Mouse (Mus musculus) embryonic facial prominence, embryonic 15.5 days (tissue): ENCODE results near the gene Bgn. TPM values are rescaled to one million over a fixed set of nuclear protein-coding genes. Genes with fewer than 3 reads are reported as not detected.

Source experiments
- ATAC-seq: fragments of 200-750 bp; cut with Nextera tagmentation; 2 replicates; pipeline ENCODE4 v1.8.0; 2017; ENCODE audit warnings: low read depth, moderate TSS enrichment; ENCODE audit not compliant: insufficient number of reproducible peaks, low FRiP score, low TSS enrichment
- H3K27ac ChIP-seq: fragments of 300-500 bp; sonication (generic); replicated peaks from 2 replicates; pipeline ENCODE4 v1.5.1; 2015; ENCODE audit warnings: mild to moderate bottlenecking, inconsistent platforms
- H3K27me3 ChIP-seq: fragments of 300-500 bp; sonication (generic); 2 replicates; pipeline ENCODE4 v1.6.1; 2015; ENCODE audit warnings: inconsistent platforms
- H3K36me3 ChIP-seq: fragments of 300-500 bp; sonication (generic); 2 replicates; pipeline ENCODE4 v1.6.1; 2015; ENCODE audit warnings: mild to moderate bottlenecking, inconsistent platforms
- H3K4me1 ChIP-seq: fragments of 300-500 bp; sonication (generic); 2 replicates; pipeline ENCODE4 v1.6.1; 2015; ENCODE audit warnings: inconsistent platforms
- H3K4me2 ChIP-seq: fragments of 300-500 bp; sonication (generic); replicated peaks from 2 replicates; pipeline ENCODE4 v1.6.1; 2015; ENCODE audit warnings: mild to moderate bottlenecking, inconsistent platforms
- H3K4me3 ChIP-seq: fragments of 300-500 bp; sonication (generic); replicated peaks from 2 replicates; pipeline ENCODE4 v1.5.1; 2015; ENCODE audit warnings: mild to moderate bottlenecking, inconsistent platforms
- H3K9ac ChIP-seq: fragments of 300-500 bp; sonication (generic); 2 replicates; pipeline ENCODE4 v1.6.1; 2015; ENCODE audit warnings: inconsistent platforms
- H3K9me3 ChIP-seq: fragments of 300-500 bp; sonication (generic); replicated peaks from 2 replicates; pipeline ENCODE4 v1.6.1; 2016; ENCODE audit warnings: inconsistent platforms
- WGBS: fragments of 180-500 bp; shearing (Covaris S2); methylation state at CpG from one replicate; pipeline ENCODE4 v1.1.7; 2015; 5-methylcytosine and 5-hydroxymethylcytosine counted together
- polyA plus RNA-seq: library from polyadenylated mRNA; unstranded; fragments of >200 nt; fragmentation: Nextera tagmentation; extraction: Ambion mirVana; gene quantifications from 2 replicates; pipeline ENCODE4 v1.2.1, GENCODE M21; 2015

The Bgn gene
- polyA plus RNA-seq, result 302 and 313 TPM in 2 replicates

- Histone ChIP-seq H3K36me3 (no peaks in the 10 kb centered on the region), H3K9me3 (no peaks in the 10 kb centered on the region), H3K27me3 (peaks cover 6% of the 10 kb centered on the region; the same call in 1 of the 2 replicates), H3K4me3 (peak within 1 kb of the TSS; percentile 43), H3K4me1 (peaks cover 25% of the 10 kb centered on the region), H3K4me2 (peak within 1 kb of the TSS; percentile 51), H3K27ac (peak within 1 kb of the TSS; percentile 85), H3K9ac (peak within 1 kb of the TSS; percentile 28; the same call in 1 of the 2 replicates)
- ATAC-seq, result peak; percentile 69; the same call in 1 of the 2 replicates
- WGBS, result 21% methylated on average over 13 of the region's 14 CpGs
Observed at GRCm38 (mm10) chrX:73483484-73483810, at the start of gene Bgn. Gene Bgn (plus strand): TSS chrX:73483602.

DNA sequence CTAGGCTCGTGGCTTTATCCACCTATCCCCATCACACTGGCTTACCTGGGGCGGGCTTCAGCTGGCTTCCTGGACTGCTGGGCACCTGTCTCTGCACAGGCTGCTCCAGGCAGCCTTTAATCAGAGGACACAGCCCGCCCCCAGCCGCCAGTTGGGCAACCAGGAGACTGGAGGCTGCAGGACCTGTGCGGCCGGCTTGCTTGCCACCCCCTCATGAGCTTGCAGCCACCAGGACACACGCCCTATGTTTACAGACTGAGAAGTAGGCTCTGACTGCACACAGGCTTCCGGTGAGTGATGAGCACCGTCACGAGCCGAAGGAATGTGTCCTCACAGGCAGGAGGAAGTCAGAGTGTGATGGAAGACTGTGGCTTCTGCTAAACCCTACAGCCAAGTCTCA, 48.1 kb upstream of the Bgn start, which contains the start of gene Trex2:
Gene Trex2 (minus strand): TSS at position 93 of the 400 bp plus-strand sequence.
- Histone ChIP-seq H3K4me2 (no peak within 1 kb of the TSS), H3K27ac (no peak within 1 kb of the TSS), H3K4me3 (no peak within 1 kb of the TSS), H3K27me3 (no peaks in the 10 kb centered on the region), H3K9ac (no peak within 1 kb of the TSS), H3K9me3 (no peaks in the 10 kb centered on the region), H3K36me3 (no peaks in the 10 kb centered on the region), H3K4me1 (no peaks in the 10 kb centered on the region)
- 72% methylated on average over 11 of the region's 11 CpGs for whole genome bisulfite sequencing
- no peak for ATAC-seq

GRCm38 (mm10) chrX:73441428-73441827, 42.0 kb upstream of the Bgn start:
- no peak for ATAC-seq
- Histone ChIP-seq H3K27me3 (no peaks in the 10 kb centered on the region), H3K4me2 (no peak overlapping the region), H3K36me3 (no peaks in the 10 kb centered on the region), H3K4me3 (no peak overlapping the region), H3K9ac (no peak overlapping the region), H3K4me1 (no peaks in the 10 kb centered on the region), H3K27ac (no peak overlapping the region), H3K9me3 (no peaks in the 10 kb centered on the region)
- 62% methylated on average over 2 of the region's 2 CpGs for WGBS

DNA sequence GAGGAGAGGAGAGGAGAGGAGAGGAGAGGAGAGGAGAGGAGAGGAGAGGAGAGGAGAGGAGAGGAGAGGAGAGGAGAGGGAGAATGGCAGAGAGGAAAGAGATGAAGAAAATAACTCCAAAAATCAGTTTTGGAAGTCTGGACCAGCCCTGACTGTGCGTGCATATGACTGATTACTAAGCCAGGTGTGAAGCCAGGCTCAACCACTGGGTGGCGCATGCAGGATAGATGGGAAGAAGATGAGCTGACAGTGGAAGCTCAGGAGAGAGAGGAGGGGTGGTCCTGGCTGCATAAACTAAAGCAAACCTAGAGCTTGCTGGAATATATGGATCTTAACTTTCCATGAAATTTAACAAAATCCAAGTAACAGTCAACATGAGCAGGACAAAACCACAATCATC, 31.5 kb upstream of the Bgn start:
- Histone ChIP-seq H3K36me3 (no peaks in the 10 kb centered on the region), H3K4me2 (no peak overlapping the region), H3K4me1 (no peaks in the 10 kb centered on the region), H3K9me3 (no peaks in the 10 kb centered on the region), H3K27ac (no peak overlapping the region), H3K4me3 (no peak overlapping the region), H3K27me3 (no peaks in the 10 kb centered on the region), H3K9ac (no peak overlapping the region)
- no peak for ATAC-seq
- 19% methylated on average over 2 of the region's 2 CpGs for WGBS

DNA sequence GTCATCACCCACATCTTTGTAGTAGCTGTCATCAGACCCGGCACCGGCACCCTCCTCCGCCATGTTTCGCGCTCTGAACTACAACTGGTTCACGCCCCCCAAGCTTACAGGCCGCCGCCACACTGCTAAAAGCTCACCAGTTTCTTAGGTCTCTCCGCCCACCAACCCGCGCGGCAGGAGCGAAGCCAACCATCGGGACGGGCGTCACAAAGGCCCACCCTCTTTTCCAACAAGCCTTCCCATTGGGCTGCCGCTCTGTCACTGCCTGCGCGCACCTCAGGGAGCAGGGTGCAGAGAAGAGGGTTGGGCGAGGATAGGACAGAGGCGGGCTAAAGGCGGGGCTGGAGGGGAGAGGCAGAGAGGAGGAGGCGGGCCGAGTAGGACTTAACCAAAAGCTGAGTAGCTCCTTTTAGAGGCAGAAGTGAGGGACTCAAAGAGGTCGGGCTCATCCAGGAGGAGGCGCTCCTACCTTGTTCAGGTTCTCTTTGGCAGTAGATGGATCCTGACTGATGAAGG, 24.5 kb upstream of the Bgn start, which contains the start of gene Haus7:
Gene Haus7 (minus strand): TSS at position 168 of the 516 bp plus-strand sequence.
- Histone ChIP-seq H3K4me3 (peak within 1 kb of the TSS; percentile 53), H3K9ac (peak within 1 kb of the TSS; percentile 33; the same call in 1 of the 2 replicates), H3K27ac (no peak within 1 kb of the TSS; the same call in 1 of the 2 replicates), H3K27me3 (no peaks in the 10 kb centered on the region), H3K4me2 (peak within 1 kb of the TSS; percentile 56), H3K4me1 (no peaks in the 10 kb centered on the region), H3K9me3 (no peaks in the 10 kb centered on the region), H3K36me3 (no peaks in the 10 kb centered on the region)
- WGBS, result 11% methylated on average over 26 of the region's 26 CpGs
- peak; percentile 100 for ATAC-seq

- Histone ChIP-seq H3K36me3 (no peaks in the 10 kb centered on the region), H3K9ac (no peak overlapping the region), H3K4me2 (no peak overlapping the region), H3K4me3 (no peak overlapping the region), H3K27me3 (no peaks in the 10 kb centered on the region), H3K9me3 (no peaks in the 10 kb centered on the region), H3K4me1 (0 out of 2 replicates have a peak, but pooled peaks cover 2% of the 10 kb centered on the region), H3K27ac (0 out of 2 replicates have a peak overlapping the region, but pooled peaks have one; percentile 44)
- ATAC-seq, result no peak
- 75% methylated on average over 4 of the region's 4 CpGs for WGBS
Observed at GRCm38 (mm10) chrX:73460792-73461191, 22.6 kb upstream of the Bgn start.

GRCm38 (mm10) chrX:73465483-73466186, 17.8 kb upstream of the Bgn start:
- Histone ChIP-seq H3K36me3 (no peaks in the 10 kb centered on the region), H3K27ac (peak overlapping the region; percentile 92), H3K9ac (no peak overlapping the region), H3K9me3 (no peaks in the 10 kb centered on the region), H3K4me1 (peaks cover 25% of the 10 kb centered on the region), H3K27me3 (no peaks in the 10 kb centered on the region), H3K4me3 (no peak overlapping the region), H3K4me2 (peak overlapping the region; percentile 4; the same call in 1 of the 2 replicates)
- peak; percentile 86 for ATAC-seq
- WGBS, result 35% methylated on average over 9 of the region's 9 CpGs

- peaks cover 25% of the 10 kb centered on the region for H3K4me1 ChIP-seq
- no peaks in the 10 kb centered on the region for H3K36me3 ChIP-seq
- H3K4me3 ChIP-seq, result no peak overlapping the region
- no peak overlapping the region for H3K9ac ChIP-seq
- no peak overlapping the region for H3K4me2 ChIP-seq
- no peaks in the 10 kb centered on the region for H3K9me3 ChIP-seq
- 33% methylated on average over 5 of the region's 5 CpGs for WGBS
- ATAC-seq, result peak; percentile 81
- H3K27me3 ChIP-seq, result no peaks in the 10 kb centered on the region
- peak overlapping the region; percentile 92 for H3K27ac ChIP-seq
Observed at GRCm38 (mm10) chrX:73467446-73468241, 15.8 kb upstream of the Bgn start.

GRCm38 (mm10) chrX:73468330-73468729, 15.1 kb upstream of the Bgn start:
- H3K4me3 ChIP-seq, result no peak overlapping the region
- peak overlapping the region; percentile 92 for H3K27ac ChIP-seq
- H3K4me1 ChIP-seq, result peaks cover 25% of the 10 kb centered on the region
- WGBS, result 54% methylated on average over 3 of the region's 3 CpGs
- H3K9me3 ChIP-seq, result no peaks in the 10 kb centered on the region
- no peak overlapping the region for H3K4me2 ChIP-seq
- no peak for ATAC-seq
- no peak overlapping the region for H3K9ac ChIP-seq
- no peaks in the 10 kb centered on the region for H3K36me3 ChIP-seq
- no peaks in the 10 kb centered on the region for H3K27me3 ChIP-seq

GRCm38 (mm10) chrX:73468752-73469151, 14.7 kb upstream of the Bgn start:
- H3K4me2 ChIP-seq, result no peak overlapping the region

DNA sequence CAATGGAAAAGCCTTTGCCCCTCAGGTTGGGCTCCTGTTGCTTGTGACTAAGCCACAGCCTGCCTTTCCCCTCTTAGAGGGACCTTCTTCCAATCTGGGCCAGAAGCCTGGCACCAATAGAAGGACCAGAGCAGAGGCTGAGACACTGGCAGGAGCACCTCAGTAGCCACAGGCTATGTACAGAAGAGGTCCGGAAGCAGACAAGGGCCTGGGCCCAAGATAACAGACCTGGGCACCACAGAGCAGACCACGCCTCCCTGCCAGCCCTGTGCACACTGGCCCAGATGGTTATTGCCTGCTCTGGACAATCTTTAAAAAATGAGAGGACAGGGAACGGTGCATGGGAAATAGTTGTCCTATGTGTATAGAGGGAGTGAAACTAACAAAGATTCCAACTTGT, 11.6 kb upstream of the Bgn start:
- H3K9me3 ChIP-seq, result no peaks in the 10 kb centered on the region
- H3K36me3 ChIP-seq, result no peaks in the 10 kb centered on the region

More at GRCm38 (mm10) chrX:73468752-73469151, 14.7 kb upstream of the Bgn start:
- Histone ChIP-seq H3K36me3 (no peaks in the 10 kb centered on the region), H3K4me1 (peaks cover 25% of the 10 kb centered on the region), H3K9ac (no peak overlapping the region), H3K27ac (peak overlapping the region; percentile 92), H3K27me3 (0 out of 2 replicates have a peak, but pooled peaks cover 2% of the 10 kb centered on the region), H3K4me3 (no peak overlapping the region), H3K9me3 (no peaks in the 10 kb centered on the region)
- WGBS, result 71% methylated on average over 1 of the region's 1 CpGs
- ATAC-seq, result no peak

More for the DNA sequence above, 11.6 kb upstream of the Bgn start:
- H3K4me2 ChIP-seq, result no peak overlapping the region
- no peak overlapping the region for H3K9ac ChIP-seq
- H3K27me3 ChIP-seq, result 0 out of 2 replicates have a peak, but pooled peaks cover 3% of the 10 kb centered on the region
- no peak overlapping the region for H3K27ac ChIP-seq
- WGBS, result 87% methylated on average over 3 of the region's 3 CpGs
- H3K4me1 ChIP-seq, result peaks cover 38% of the 10 kb centered on the region
- H3K4me3 ChIP-seq, result no peak overlapping the region
- no peak for ATAC-seq
